Mouse (Mus musculus): ENCODE results near the gene Rtl1.

Gene Rtl1

DNA sequence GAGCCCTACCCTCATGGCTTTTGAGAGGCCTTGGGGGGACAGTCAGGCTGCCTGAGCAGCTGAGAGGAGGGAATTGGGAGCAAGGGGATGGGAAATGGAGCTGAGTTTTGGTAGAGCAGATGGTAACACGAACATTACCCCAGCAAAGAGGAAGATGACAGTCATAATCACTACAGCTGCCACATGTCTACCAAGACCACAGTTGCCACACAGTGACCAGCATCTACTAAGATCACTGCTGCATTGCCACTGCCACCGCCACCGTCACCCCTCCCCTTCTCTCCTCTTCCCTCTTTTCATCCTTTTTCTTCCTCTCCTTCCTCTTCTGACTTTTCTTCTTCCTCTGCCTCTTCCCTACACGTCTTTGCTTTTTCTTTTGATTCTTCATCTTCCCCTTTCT lies 27.9 kb downstream of the Rtl1 start:
- no peak for DNase-seq (ENCODE audit: low spot score)

GRCm38 (mm10) chr12:109560111-109560695 lies 39.9 kb downstream of the Rtl1 start:
- DNase-seq (ENCODE audit: low spot score) = no peak

GRCm38 (mm10) chr12:109558891-109559487 lies 41.1 kb downstream of the Rtl1 start:
- no peak for DNase-seq (ENCODE audit: low spot score)

- no peak for DNase-seq (ENCODE audit: low spot score)
Measured at GRCm38 (mm10) chr12:109558226-109558824, 41.8 kb downstream of the Rtl1 start.

DNA sequence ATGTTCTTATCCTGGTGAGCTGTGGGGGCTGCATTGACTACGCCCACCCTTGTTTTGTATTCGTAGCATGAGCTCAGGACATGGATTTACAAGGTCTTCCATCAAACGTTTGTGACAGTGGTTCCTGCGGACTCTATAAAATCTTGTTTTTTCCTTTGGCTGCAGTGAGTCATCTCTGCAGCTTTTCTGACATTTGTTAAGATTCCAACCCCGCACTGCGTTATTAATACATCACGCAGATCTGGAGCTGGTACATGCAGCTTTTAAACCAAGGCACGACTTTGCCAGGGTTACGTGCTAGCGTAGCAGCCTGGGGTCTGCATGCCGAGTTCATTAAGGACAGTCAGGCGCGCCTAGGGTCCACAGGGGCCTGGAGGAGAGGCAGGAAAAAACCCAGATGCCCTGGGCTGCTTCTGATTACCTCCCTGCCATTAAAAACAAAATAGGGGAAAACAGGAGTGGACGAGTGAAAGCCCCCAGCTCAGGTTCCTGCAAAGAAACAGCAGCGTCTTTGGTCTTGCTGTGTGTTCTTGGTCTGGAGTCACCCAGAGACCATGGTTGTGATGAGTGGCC lies 44.2 kb downstream of the Rtl1 start:
- no peak for DNase-seq (ENCODE audit: low spot score)

- DNase-seq (ENCODE audit: low spot score) = no peak
Measured at GRCm38 (mm10) chr12:109553568-109553967, 46.6 kb downstream of the Rtl1 start.

- no peak for DNase-seq (ENCODE audit: low spot score)
Measured at GRCm38 (mm10) chr12:109552754-109553525, 47.2 kb downstream of the Rtl1 start.

GRCm38 (mm10) chr12:109551771-109552170 lies 48.4 kb downstream of the Rtl1 start:
- no peak for DNase-seq (ENCODE audit: low spot score)

GRCm38 (mm10) chr12:109547085-109547484 lies 53.0 kb downstream of the Rtl1 start:
- DNase-seq (ENCODE audit: low spot score) = no peak

- DNase-seq (ENCODE audit: low spot score) = no peak
Measured at GRCm38 (mm10) chr12:109545875-109546732, 54.0 kb downstream of the Rtl1 start.

- no peak for DNase-seq (ENCODE audit: low spot score)
Measured at GRCm38 (mm10) chr12:109543281-109543923, 56.7 kb downstream of the Rtl1 start.

DNA sequence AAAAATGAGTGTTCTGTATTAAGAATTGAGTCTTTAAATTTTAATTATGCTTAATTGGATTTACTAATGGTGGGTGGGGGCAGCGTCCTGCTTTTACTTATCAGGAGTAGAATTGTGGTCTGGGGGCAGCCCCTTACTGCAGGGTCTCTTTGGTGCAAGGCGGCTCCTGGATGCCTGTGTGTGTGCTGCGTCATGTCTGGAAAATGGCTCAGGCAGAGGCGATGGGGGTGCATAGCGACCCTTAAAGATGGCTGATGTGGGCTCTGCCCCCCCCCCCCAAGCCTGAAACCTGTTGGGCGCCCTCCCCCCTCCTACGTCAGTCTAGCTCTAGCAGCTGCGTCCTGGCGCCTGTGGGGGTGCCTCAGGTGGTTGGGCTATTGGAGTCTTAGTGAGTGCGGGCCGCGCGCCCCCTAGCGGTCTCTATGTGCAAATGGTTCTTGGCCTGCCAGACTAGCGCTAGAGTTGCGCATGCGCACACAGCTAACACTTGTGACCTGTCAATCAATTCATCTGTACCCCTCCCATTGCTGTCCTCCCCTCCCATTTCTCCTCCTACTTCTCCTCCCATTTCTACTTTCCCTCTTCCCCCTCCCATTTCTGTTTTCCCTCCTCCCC lies 57.4 kb downstream of the Rtl1 start:
- DNase-seq (ENCODE audit: low spot score) = no peak

DNA sequence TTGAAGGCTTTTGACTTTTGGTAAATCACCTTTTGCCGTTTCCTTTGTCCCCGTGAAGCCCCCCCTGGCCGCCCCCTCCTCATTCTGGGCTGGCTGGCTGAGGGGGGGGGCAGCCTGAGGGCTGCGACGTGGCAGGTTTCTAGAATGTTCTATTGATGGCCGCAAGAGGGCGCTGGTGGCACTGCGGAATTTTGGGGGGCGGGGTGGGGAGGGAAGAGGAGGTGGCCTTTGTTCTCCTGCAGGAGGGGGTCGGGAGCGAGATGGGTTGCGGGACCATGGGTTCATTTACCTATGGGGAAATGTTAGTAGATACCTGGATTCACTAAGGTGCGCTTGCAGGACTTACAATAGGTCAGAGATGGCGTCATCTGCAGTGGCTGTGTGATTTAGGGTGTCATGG lies 58.1 kb downstream of the Rtl1 start:
- no peak for DNase-seq (ENCODE audit: low spot score)

GRCm38 (mm10) chr12:109541540-109541899 lies 58.6 kb downstream of the Rtl1 start:
- DNase-seq (ENCODE audit: low spot score) = no peak

GRCm38 (mm10) chr12:109540739-109541539 lies 59.2 kb downstream of the Rtl1 start:
- DNase-seq (ENCODE audit: low spot score) = no peak

- DNase-seq (ENCODE audit: low spot score) = no peak
Measured at GRCm38 (mm10) chr12:109539950-109540349, 60.2 kb downstream of the Rtl1 start.

Measured in urinary bladder, postnatal 10 days (tissue).